Mouse (Mus musculus): Measurements from ENCODE around the gene Ninj1. TPM values are rescaled to one million over a fixed set of nuclear protein-coding genes. Genes with fewer than 3 reads are reported as not detected.

Ninj1 gene
- polyA plus RNA-seq, 1 experiment from 2014 or later = 26.5 TPM

- peak; percentile 68 for ATAC-seq (ENCODE audit: low FRiP score)
Observed at GRCm38 (mm10) chr13:49172971-49173596, 14.2 kb upstream of the Ninj1 start.

GRCm38 (mm10) chr13:49175509-49175908 lies 11.8 kb upstream of the Ninj1 start:
- no peak overlapping the region for H3K27ac ChIP-seq
- H3K27me3 ChIP-seq = 0 out of 2 replicates have a peak, but pooled peaks cover 3% of the 10 kb centered on the region
- no peak for ATAC-seq (ENCODE audit: low FRiP score)
- 76% methylated on average over 10 of the region's 10 CpGs for WGBS
- no peak overlapping the region for H3K9ac ChIP-seq
- H3K36me3 ChIP-seq = no peaks in the 10 kb centered on the region
- no peak overlapping the region for H3K4me2 ChIP-seq (replicated peaks)
- H3K4me1 ChIP-seq = 0 out of 2 replicates have a peak, but pooled peaks cover 8% of the 10 kb centered on the region
- H3K9me3 ChIP-seq (replicated peaks) = no peaks in the 10 kb centered on the region
- H3K4me3 ChIP-seq = no peak overlapping the region

More at GRCm38 (mm10) chr13:49172971-49173596, 14.2 kb upstream of the Ninj1 start:
- H3K4me2 ChIP-seq (replicated peaks) = no peak overlapping the region
- 9% methylated on average over 12 of the region's 12 CpGs for WGBS
- H3K9me3 ChIP-seq (replicated peaks) = no peaks in the 10 kb centered on the region
- H3K9ac ChIP-seq = no peak overlapping the region
- no peak overlapping the region for H3K4me3 ChIP-seq
- H3K36me3 ChIP-seq = no peaks in the 10 kb centered on the region
- 0 out of 2 replicates have a peak, but pooled peaks cover 3% of the 10 kb centered on the region for H3K27me3 ChIP-seq
- H3K27ac ChIP-seq = no peak overlapping the region
- H3K4me1 ChIP-seq = no peaks in the 10 kb centered on the region

DNA sequence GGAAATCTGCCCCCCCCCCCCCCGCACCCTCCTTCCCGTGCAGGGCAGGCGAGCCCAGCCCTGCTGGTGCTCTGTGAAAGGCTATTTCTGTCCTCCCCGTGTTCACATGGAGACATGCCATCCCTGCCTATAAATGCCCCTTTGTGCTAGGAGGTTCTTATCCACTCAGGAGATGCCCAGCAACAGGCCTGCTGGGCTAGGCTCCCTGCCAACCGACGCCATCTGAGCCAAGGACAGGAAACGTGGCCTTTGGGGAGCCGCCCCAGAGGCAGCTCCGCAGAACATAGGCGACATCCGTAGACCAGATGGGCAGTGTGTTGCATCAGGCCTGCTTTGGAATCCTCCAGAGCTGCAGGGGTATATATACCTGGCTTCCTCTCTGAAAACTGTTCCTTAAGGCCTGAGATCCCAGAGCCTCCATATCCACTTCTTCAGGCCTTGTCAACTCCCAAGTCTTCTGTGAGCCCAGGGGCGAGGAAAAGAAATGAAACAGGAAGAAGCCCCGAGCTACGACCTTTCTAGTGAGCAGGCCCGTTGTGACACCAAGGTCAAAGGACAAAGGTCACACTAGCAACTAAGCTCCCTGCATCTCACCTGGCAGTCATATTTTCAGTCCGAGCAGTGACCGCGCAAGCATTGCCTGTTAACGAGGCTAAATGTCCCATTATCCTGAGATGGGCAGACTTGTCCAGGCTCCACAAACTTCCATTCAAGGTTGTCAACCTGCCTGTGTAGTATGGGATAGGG lies 8.3 kb upstream of the Ninj1 start:
- Histone ChIP-seq H3K36me3 (no peaks in the 10 kb centered on the region), H3K9me3 (replicated peaks) (0 out of 2 replicates have a peak, but pooled peaks cover 2% of the 10 kb centered on the region), H3K27me3 (0 out of 2 replicates have a peak, but pooled peaks cover 3% of the 10 kb centered on the region), H3K4me1 (0 out of 2 replicates have a peak, but pooled peaks cover 10% of the 10 kb centered on the region), H3K27ac (peak overlapping the region; percentile 36; the same call in 1 of the 2 replicates), H3K4me2 (replicated peaks) (no peak overlapping the region), H3K4me3 (no peak overlapping the region), H3K9ac (no peak overlapping the region)
- WGBS = 63% methylated on average over 19 of the region's 19 CpGs
- ATAC-seq (ENCODE audit: low FRiP score) = peak; percentile 70

DNA sequence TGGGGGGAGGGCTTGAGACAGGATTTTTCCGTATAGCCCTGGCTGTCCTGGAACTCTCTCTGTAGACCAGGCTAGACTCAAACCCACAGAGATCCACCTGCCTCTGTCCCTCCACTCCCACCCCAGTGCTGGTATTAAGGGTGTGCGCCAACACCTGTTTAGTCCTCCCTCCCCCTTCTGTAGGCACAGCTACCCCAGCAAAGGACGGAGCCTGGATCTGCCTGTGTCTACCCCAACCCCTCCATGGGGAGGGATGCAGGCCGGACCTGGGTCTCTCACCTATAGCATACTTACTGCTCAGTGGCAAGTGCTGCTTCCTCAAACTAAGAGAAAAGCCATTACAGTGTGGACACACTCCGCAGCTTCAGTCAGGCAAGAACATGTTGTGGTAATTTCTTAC lies 7.0 kb upstream of the Ninj1 start:
- H3K9me3 ChIP-seq (replicated peaks) = 0 out of 2 replicates have a peak, but pooled peaks cover 3% of the 10 kb centered on the region
- 0 out of 2 replicates have a peak, but pooled peaks cover 10% of the 10 kb centered on the region for H3K4me1 ChIP-seq
- ATAC-seq (ENCODE audit: low FRiP score) = no peak
- no peak overlapping the region for H3K4me3 ChIP-seq
- 86% methylated on average over 5 of the region's 5 CpGs for WGBS
- no peak overlapping the region for H3K9ac ChIP-seq
- H3K27me3 ChIP-seq = no peaks in the 10 kb centered on the region
- no peak overlapping the region for H3K27ac ChIP-seq
- no peaks in the 10 kb centered on the region for H3K36me3 ChIP-seq
- no peak overlapping the region for H3K4me2 ChIP-seq (replicated peaks)

DNA sequence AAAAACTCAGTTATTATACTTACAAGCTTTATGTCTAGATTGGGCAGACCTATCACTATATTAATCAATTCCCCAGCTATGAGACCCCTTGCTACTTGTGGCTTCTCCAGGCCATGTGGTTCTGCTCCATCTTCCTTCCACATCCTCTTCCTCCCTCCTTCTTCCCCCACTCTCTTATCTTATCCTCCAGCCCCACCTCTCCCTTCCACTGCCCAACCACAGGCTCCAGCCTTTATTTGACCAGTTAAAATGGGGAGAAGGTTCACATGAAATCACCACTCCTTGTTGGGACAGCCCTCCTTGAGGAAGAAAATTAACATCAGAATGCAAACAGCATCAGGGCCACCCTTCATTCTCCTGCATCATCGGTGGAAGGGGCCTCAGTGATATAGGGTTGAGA lies 6.6 kb upstream of the Ninj1 start:
- Histone ChIP-seq H3K9me3 (replicated peaks) (0 out of 2 replicates have a peak, but pooled peaks cover 3% of the 10 kb centered on the region), H3K4me1 (0 out of 2 replicates have a peak, but pooled peaks cover 10% of the 10 kb centered on the region), H3K4me2 (replicated peaks) (no peak overlapping the region), H3K27me3 (no peaks in the 10 kb centered on the region), H3K36me3 (no peaks in the 10 kb centered on the region), H3K9ac (no peak overlapping the region), H3K4me3 (no peak overlapping the region), H3K27ac (no peak overlapping the region)
- no peak for ATAC-seq (ENCODE audit: low FRiP score)
- WGBS = 50% methylated on average over 1 of the region's 1 CpGs

DNA sequence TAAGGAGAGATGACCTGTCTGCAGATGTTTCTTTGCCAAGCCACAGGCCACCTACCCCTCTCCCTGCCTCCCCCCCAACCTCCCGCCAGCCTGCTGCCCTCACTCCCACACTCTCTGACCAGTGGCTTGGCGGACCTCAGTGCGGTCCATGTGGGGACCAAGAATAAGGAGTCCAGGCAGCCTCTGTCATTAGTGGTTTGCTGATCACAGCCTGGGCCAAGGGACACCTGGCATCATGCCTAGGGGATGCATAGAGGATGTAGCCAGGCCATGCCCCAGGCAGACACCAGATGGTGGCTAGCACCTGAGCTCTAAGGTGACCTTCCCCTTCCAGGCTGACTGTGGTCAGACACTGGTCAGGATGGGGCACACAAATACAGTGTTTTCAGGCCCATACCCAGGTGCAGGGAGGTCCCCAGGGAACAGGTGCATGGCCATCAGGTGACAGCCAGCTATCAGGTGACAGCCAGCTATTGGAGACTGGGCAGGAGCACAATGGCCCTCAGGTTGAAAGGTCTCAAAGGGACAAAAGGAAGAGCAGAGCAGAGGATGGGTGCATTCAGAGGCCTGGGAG lies 5.8 kb upstream of the Ninj1 start:
- no peak overlapping the region for H3K4me2 ChIP-seq (replicated peaks)
- no peaks in the 10 kb centered on the region for H3K36me3 ChIP-seq
- no peak overlapping the region for H3K9ac ChIP-seq
- ATAC-seq (ENCODE audit: low FRiP score) = no peak
- 66% methylated on average over 3 of the region's 3 CpGs for WGBS
- peaks cover 2% of the 10 kb centered on the region for H3K27me3 ChIP-seq
- 0 out of 2 replicates have a peak, but pooled peaks cover 3% of the 10 kb centered on the region for H3K9me3 ChIP-seq (replicated peaks)
- H3K4me1 ChIP-seq = peaks cover 10% of the 10 kb centered on the region; the same call in 1 of the 2 replicates
- H3K4me3 ChIP-seq = no peak overlapping the region
- no peak overlapping the region for H3K27ac ChIP-seq

GRCm38 (mm10) chr13:49183161-49183560 lies 4.1 kb upstream of the Ninj1 start:
- H3K4me2 ChIP-seq (replicated peaks) = no peak overlapping the region
- H3K9me3 ChIP-seq (replicated peaks) = 0 out of 2 replicates have a peak, but pooled peaks cover 3% of the 10 kb centered on the region
- H3K9ac ChIP-seq = no peak overlapping the region
- H3K27ac ChIP-seq = no peak overlapping the region
- 63% methylated on average over 5 of the region's 5 CpGs for WGBS
- no peaks in the 10 kb centered on the region for H3K36me3 ChIP-seq
- H3K4me3 ChIP-seq = no peak overlapping the region
- peaks cover 6% of the 10 kb centered on the region for H3K27me3 ChIP-seq
- peaks cover 25% of the 10 kb centered on the region for H3K4me1 ChIP-seq
- no peak for ATAC-seq (ENCODE audit: low FRiP score)

DNA sequence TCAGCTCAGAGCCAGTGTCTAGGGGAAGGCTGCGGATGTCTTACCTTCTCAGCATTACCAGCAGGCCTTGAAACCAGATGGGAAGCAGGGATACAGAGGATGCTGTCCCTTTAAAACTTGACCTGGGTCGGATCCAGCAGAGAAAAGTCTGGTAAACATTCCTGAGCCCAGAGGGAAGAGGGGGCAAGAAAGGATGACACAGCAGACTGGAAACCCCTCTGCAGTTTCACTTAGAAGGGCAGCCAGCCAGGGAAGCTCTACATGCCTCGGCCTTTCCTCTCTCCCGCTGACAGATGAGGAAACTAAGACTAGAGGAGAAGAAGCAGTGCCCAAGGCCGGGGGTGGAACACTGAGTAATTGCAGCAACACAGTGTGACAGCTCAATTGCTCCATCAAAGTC lies 3.6 kb upstream of the Ninj1 start:
- 59% methylated on average over 5 of the region's 5 CpGs for WGBS

DNA sequence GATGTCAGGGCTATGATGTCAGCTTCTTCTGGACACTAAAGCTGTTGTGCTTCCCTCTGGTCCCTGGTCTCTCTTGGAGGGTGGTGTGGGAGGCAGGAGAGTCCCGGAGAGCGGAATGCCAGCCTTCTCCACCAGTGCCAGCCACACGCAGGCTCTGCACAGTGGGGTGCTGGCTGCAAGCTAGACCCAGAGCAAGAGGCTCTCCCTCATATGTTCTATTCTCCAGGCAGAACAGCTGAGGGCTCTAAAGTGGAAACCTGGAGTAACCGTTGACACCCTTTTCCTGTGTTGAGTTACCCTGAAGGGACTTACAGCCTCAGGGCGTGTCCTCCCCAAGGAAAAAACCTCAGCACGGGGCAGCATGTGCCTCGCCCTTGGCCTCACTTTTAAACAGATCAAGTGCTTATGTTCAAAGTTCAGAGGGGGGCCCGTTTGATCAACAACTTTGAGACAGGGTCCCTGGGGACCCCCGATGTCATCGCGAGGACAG lies 442 bp upstream of the Ninj1 start:
- H3K4me1 ChIP-seq = peaks cover 36% of the 10 kb centered on the region

More for the DNA sequence above, 3.6 kb upstream of the Ninj1 start:
- no peak for ATAC-seq (ENCODE audit: low FRiP score)
- Histone ChIP-seq H3K9ac (no peak overlapping the region), H3K4me2 (replicated peaks) (no peak overlapping the region), H3K36me3 (no peaks in the 10 kb centered on the region), H3K4me3 (no peak overlapping the region), H3K4me1 (peaks cover 26% of the 10 kb centered on the region), H3K27ac (no peak overlapping the region), H3K27me3 (peaks cover 8% of the 10 kb centered on the region), H3K9me3 (replicated peaks) (0 out of 2 replicates have a peak, but pooled peaks cover 3% of the 10 kb centered on the region)

GRCm38 (mm10) chr13:49188219-49188965 lies 1.1 kb downstream of the Ninj1 start:
- H3K9ac ChIP-seq = peak overlapping the region; percentile 72
- no peak overlapping the region for H3K27ac ChIP-seq
- peak overlapping the region; percentile 71 for H3K4me3 ChIP-seq
- no peaks in the 10 kb centered on the region for H3K36me3 ChIP-seq
- peak overlapping the region; percentile 99 for H3K4me2 ChIP-seq (replicated peaks)
- WGBS = 28% methylated on average over 15 of the region's 15 CpGs
- H3K9me3 ChIP-seq (replicated peaks) = 0 out of 2 replicates have a peak, but pooled peaks cover 3% of the 10 kb centered on the region
- H3K4me1 ChIP-seq = peaks cover 36% of the 10 kb centered on the region
- peak; percentile 8; the same call in 1 of the 2 replicates for ATAC-seq (ENCODE audit: low FRiP score)
- peaks cover 21% of the 10 kb centered on the region for H3K27me3 ChIP-seq

More for the DNA sequence above, 442 bp upstream of the Ninj1 start:
- Histone ChIP-seq H3K4me3 (peak overlapping the region; percentile 71), H3K4me2 (replicated peaks) (peak overlapping the region; percentile 99), H3K9ac (peak overlapping the region; percentile 72; the same call in 1 of the 2 replicates), H3K9me3 (replicated peaks) (0 out of 2 replicates have a peak, but pooled peaks cover 3% of the 10 kb centered on the region), H3K27ac (no peak overlapping the region), H3K27me3 (peaks cover 21% of the 10 kb centered on the region), H3K36me3 (no peaks in the 10 kb centered on the region)
- WGBS = 14% methylated on average over 11 of the region's 11 CpGs
- peak; percentile 10; the same call in 1 of the 2 replicates for ATAC-seq (ENCODE audit: low FRiP score)

- Histone ChIP-seq H3K36me3 (no peaks in the 10 kb centered on the region), H3K4me1 (peaks cover 36% of the 10 kb centered on the region), H3K4me2 (replicated peaks) (0 out of 2 replicates have a peak overlapping the region, but pooled peaks have one; percentile 11), H3K9ac (no peak overlapping the region), H3K4me3 (no peak overlapping the region), H3K27me3 (peaks cover 21% of the 10 kb centered on the region), H3K9me3 (replicated peaks) (0 out of 2 replicates have a peak, but pooled peaks cover 2% of the 10 kb centered on the region), H3K27ac (no peak overlapping the region)
- ATAC-seq (ENCODE audit: low FRiP score) = no peak
- WGBS = 58% methylated on average over 2 of the region's 2 CpGs
Observed at GRCm38 (mm10) chr13:49188966-49189360, 1.7 kb downstream of the Ninj1 start.

Measured in hindbrain, embryonic 12.5 days (tissue).